Mouse (Mus musculus): Measurements from ENCODE around the gene Rassf2.

Rassf2 gene

GRCm38 (mm10) chr2:131954835-131955234 is 75.2 kb downstream of the Rassf2 start:
- DNase-seq (ENCODE audit: low spot score): no peak

GRCm38 (mm10) chr2:131953711-131954110 is 76.3 kb downstream of the Rassf2 start:
- no peak for DNase-seq (ENCODE audit: low spot score)

GRCm38 (mm10) chr2:131952961-131953538 is 77.0 kb downstream of the Rassf2 start:
- DNase-seq (ENCODE audit: low spot score): no peak

- no peak for DNase-seq (ENCODE audit: low spot score)
Observed at GRCm38 (mm10) chr2:131952456-131952855, 77.6 kb downstream of the Rassf2 start.

- DNase-seq (ENCODE audit: low spot score): no peak
Observed at GRCm38 (mm10) chr2:131950598-131951095, 79.4 kb downstream of the Rassf2 start, which contains the start of gene Prnd. Gene Prnd (plus strand): TSS chr2:131950861.

- no peak for DNase-seq (ENCODE audit: low spot score)
Observed at GRCm38 (mm10) chr2:131949767-131950597, 80.1 kb downstream of the Rassf2 start.

GRCm38 (mm10) chr2:131948916-131949639 is 81.0 kb downstream of the Rassf2 start:
- no peak for DNase-seq (ENCODE audit: low spot score)

GRCm38 (mm10) chr2:131948156-131948555 is 81.9 kb downstream of the Rassf2 start:
- DNase-seq (ENCODE audit: low spot score): no peak

- no peak for DNase-seq (ENCODE audit: low spot score)
Observed at GRCm38 (mm10) chr2:131946351-131946750, 83.7 kb downstream of the Rassf2 start.

GRCm38 (mm10) chr2:131945765-131946164 is 84.3 kb downstream of the Rassf2 start:
- DNase-seq (ENCODE audit: low spot score): no peak

GRCm38 (mm10) chr2:131945225-131945624 is 84.8 kb downstream of the Rassf2 start:
- DNase-seq (ENCODE audit: low spot score): no peak

GRCm38 (mm10) chr2:131944370-131944769 is 85.7 kb downstream of the Rassf2 start:
- no peak for DNase-seq (ENCODE audit: low spot score)

- no peak for DNase-seq (ENCODE audit: low spot score)
Observed at GRCm38 (mm10) chr2:131941501-131941900, 88.6 kb downstream of the Rassf2 start.

- DNase-seq (ENCODE audit: low spot score): no peak
Observed at GRCm38 (mm10) chr2:131940506-131940905, 89.6 kb downstream of the Rassf2 start.

Measured in ovary, postnatal 36 days (tissue).